Mouse (Mus musculus) midbrain, embryonic 14.5 days (tissue): Measurements from ENCODE around the gene Bbx. TPM values are rescaled to one million over a fixed set of nuclear protein-coding genes. Genes with fewer than 3 reads are reported as not detected.

ENCODE experiments used
- ATAC-seq: fragments of 200-750 bp; cut with Nextera tagmentation; 2 replicates; pipeline ENCODE4 v1.8.0; 2017; ENCODE audit warnings: moderate number of reproducible peaks, moderate library complexity; ENCODE audit not compliant: low FRiP score, low TSS enrichment
- DNase-seq: peaks from one replicate; pipeline ENCODE4 v3.0.0-alpha.2; 2015
- H3K27ac ChIP-seq: fragments of 300-500 bp; sonication (generic); replicated peaks from 2 replicates; pipeline ENCODE4 v1.5.1; 2014; ENCODE audit warnings: mild to moderate bottlenecking, low read depth, low read length, moderate library complexity
- H3K27me3 ChIP-seq: fragments of 300-500 bp; sonication (generic); 2 replicates; pipeline ENCODE4 v1.6.1; 2014; ENCODE audit warnings: low read length, control low read depth, mixed read lengths; ENCODE audit not compliant: control insufficient read depth, insufficient read depth
- H3K36me3 ChIP-seq: fragments of 300-500 bp; sonication (generic); 2 replicates; pipeline ENCODE4 v1.6.1; 2014; ENCODE audit warnings: low read length, control low read depth; ENCODE audit not compliant: control insufficient read depth, insufficient read depth
- H3K4me1 ChIP-seq: fragments of 300-500 bp; sonication (generic); 2 replicates; pipeline ENCODE4 v1.6.1; 2014; ENCODE audit warnings: mild to moderate bottlenecking, antibody characterized with exemption, low read length, control low read depth; ENCODE audit not compliant: control insufficient read depth, insufficient read depth
- H3K4me2 ChIP-seq: fragments of 300-500 bp; sonication (generic); 2 replicates; pipeline ENCODE4 v1.6.1; 2014; ENCODE audit warnings: mild to moderate bottlenecking, low read length, moderate library complexity
- H3K4me3 ChIP-seq: fragments of 300-500 bp; sonication (generic); replicated peaks from 2 replicates; pipeline ENCODE4 v1.5.1; 2014; ENCODE audit warnings: low read depth, low read length
- H3K9ac ChIP-seq: fragments of 300-500 bp; sonication (generic); replicated peaks from 2 replicates; pipeline ENCODE4 v1.6.1; 2014; ENCODE audit warnings: mild to moderate bottlenecking, low read length, moderate library complexity
- H3K9me3 ChIP-seq: fragments of 300-500 bp; sonication (generic); 2 replicates; pipeline ENCODE4 v1.6.1; 2016; ENCODE audit warnings: low read length, control low read depth, mixed read lengths; ENCODE audit not compliant: control insufficient read depth
- WGBS: fragments of 180-500 bp; shearing (Covaris S2); extraction: QIAGEN DNeasy Blood & Tissue Kit; methylation state at CpG from one replicate; pipeline ENCODE4 v1.1.7; 2014; 5-methylcytosine and 5-hydroxymethylcytosine counted together
- polyA plus RNA-seq: library from polyadenylated mRNA; unstranded; fragments of >200 nt; fragmentation: Nextera tagmentation; extraction: Ambion mirVana; gene quantifications from 2 replicates; pipeline ENCODE4 v1.2.1, GENCODE M21; 2014

Bbx gene
- polyA plus RNA-seq, 1 experiment from 2014 or later = 16.0 TPM

- DNase-seq = peak; percentile 85
- Histone ChIP-seq H3K4me3 (peak overlapping the region; percentile 22), H3K9me3 (no peaks in the 10 kb centered on the region), H3K27me3 (no peaks in the 10 kb centered on the region), H3K4me2 (peak overlapping the region; percentile 48), H3K9ac (peak overlapping the region; percentile 34; the same call in 1 of the 2 replicates), H3K27ac (no peak overlapping the region), H3K4me1 (peaks cover 8% of the 10 kb centered on the region), H3K36me3 (no peaks in the 10 kb centered on the region)
- peak; percentile 86 for ATAC-seq
- 20% methylated on average over 10 of the region's 10 CpGs for WGBS
Observed at GRCm38 (mm10) chr16:50380682-50381350, 51.4 kb downstream of the Bbx start.

- peaks cover 8% of the 10 kb centered on the region for H3K4me1 ChIP-seq
- DNase-seq (peak; percentile 14), ATAC-seq (no peak)
- H3K27me3 ChIP-seq = no peaks in the 10 kb centered on the region
- no peaks in the 10 kb centered on the region for H3K36me3 ChIP-seq
- no peaks in the 10 kb centered on the region for H3K9me3 ChIP-seq
- no peak overlapping the region for H3K27ac ChIP-seq
- H3K4me3 ChIP-seq = no peak overlapping the region
- WGBS = 17% methylated on average over 7 of the region's 7 CpGs
- peak overlapping the region; percentile 48; the same call in 1 of the 2 replicates for H3K4me2 ChIP-seq
- no peak overlapping the region for H3K9ac ChIP-seq
Observed at GRCm38 (mm10) chr16:50380232-50380631, 52.0 kb downstream of the Bbx start.

- Histone ChIP-seq H3K4me1 (no peaks in the 10 kb centered on the region), H3K9me3 (no peaks in the 10 kb centered on the region), H3K9ac (no peak overlapping the region), H3K4me2 (no peak overlapping the region), H3K27me3 (no peaks in the 10 kb centered on the region), H3K36me3 (no peaks in the 10 kb centered on the region), H3K27ac (no peak overlapping the region), H3K4me3 (no peak overlapping the region)
- ATAC-seq = no peak
- 88% methylated on average over 3 of the region's 3 CpGs for WGBS
- DNase-seq = peak; percentile 52
Observed at GRCm38 (mm10) chr16:50374611-50375010, 57.6 kb downstream of the Bbx start.

GRCm38 (mm10) chr16:50373685-50374084 is 58.5 kb downstream of the Bbx start:
- H3K27me3 ChIP-seq = no peaks in the 10 kb centered on the region
- H3K36me3 ChIP-seq = no peaks in the 10 kb centered on the region
- H3K27ac ChIP-seq = no peak overlapping the region
- ATAC-seq (no peak), DNase-seq (peak; percentile 13)
- 17% methylated on average over 5 of the region's 5 CpGs for WGBS
- no peaks in the 10 kb centered on the region for H3K4me1 ChIP-seq
- H3K9ac ChIP-seq = no peak overlapping the region
- no peak overlapping the region for H3K4me2 ChIP-seq
- no peak overlapping the region for H3K4me3 ChIP-seq
- H3K9me3 ChIP-seq = no peaks in the 10 kb centered on the region

- H3K4me3 ChIP-seq = no peak overlapping the region
- H3K9me3 ChIP-seq = no peaks in the 10 kb centered on the region
- H3K4me1 ChIP-seq = no peaks in the 10 kb centered on the region
- no peak overlapping the region for H3K9ac ChIP-seq
- H3K36me3 ChIP-seq = no peaks in the 10 kb centered on the region
- no peak overlapping the region for H3K4me2 ChIP-seq
- H3K27me3 ChIP-seq = no peaks in the 10 kb centered on the region
- WGBS = 89% methylated on average over 2 of the region's 2 CpGs
- no peak overlapping the region for H3K27ac ChIP-seq
- DNase-seq (no peak), ATAC-seq (no peak)
Observed at GRCm38 (mm10) chr16:50372543-50372942, 59.6 kb downstream of the Bbx start.

GRCm38 (mm10) chr16:50371460-50371859 is 60.7 kb downstream of the Bbx start:
- WGBS = 64% methylated on average over 3 of the region's 3 CpGs
- Histone ChIP-seq H3K36me3 (no peaks in the 10 kb centered on the region), H3K4me2 (no peak overlapping the region), H3K27ac (no peak overlapping the region), H3K9me3 (no peaks in the 10 kb centered on the region), H3K4me1 (no peaks in the 10 kb centered on the region), H3K27me3 (no peaks in the 10 kb centered on the region), H3K4me3 (no peak overlapping the region), H3K9ac (no peak overlapping the region)
- ATAC-seq (no peak), DNase-seq (no peak)

- ATAC-seq (no peak), DNase-seq (no peak)
- Histone ChIP-seq H3K9ac (no peak overlapping the region), H3K4me1 (no peaks in the 10 kb centered on the region), H3K36me3 (no peaks in the 10 kb centered on the region), H3K4me3 (no peak overlapping the region), H3K27me3 (no peaks in the 10 kb centered on the region), H3K27ac (no peak overlapping the region), H3K9me3 (no peaks in the 10 kb centered on the region), H3K4me2 (no peak overlapping the region)
- WGBS = 98% methylated on average over 2 of the region's 2 CpGs
Observed at GRCm38 (mm10) chr16:50370423-50370822, 61.8 kb downstream of the Bbx start.

GRCm38 (mm10) chr16:50366556-50366955 is 65.6 kb downstream of the Bbx start:
- WGBS = 72% methylated on average over 5 of the region's 5 CpGs
- ATAC-seq = no peak

More at GRCm38 (mm10) chr16:50366556-50366955, 65.6 kb downstream of the Bbx start:
- Histone ChIP-seq H3K9me3 (no peaks in the 10 kb centered on the region), H3K4me2 (no peak overlapping the region), H3K4me3 (no peak overlapping the region), H3K4me1 (peaks cover 8% of the 10 kb centered on the region), H3K36me3 (no peaks in the 10 kb centered on the region), H3K27me3 (no peaks in the 10 kb centered on the region), H3K9ac (no peak overlapping the region), H3K27ac (no peak overlapping the region)
- DNase-seq = no peak
